Mouse (Mus musculus): ENCODE data around the gene Zfp820. TPM values are rescaled to one million over a fixed set of nuclear protein-coding genes. Genes with fewer than 3 reads are reported as not detected.
"Not testable (repeated sequence)": the region's sequence is repeated elsewhere in the genome, so short reads cannot be mapped to it uniquely, and the experiment has no call there.

Gene Zfp820
- polyA plus RNA-seq (2015; fragmentation: Nextera tagmentation; extraction: Ambion mirVana) = 1.6 and 1.7 TPM in 2 replicates

DNA sequence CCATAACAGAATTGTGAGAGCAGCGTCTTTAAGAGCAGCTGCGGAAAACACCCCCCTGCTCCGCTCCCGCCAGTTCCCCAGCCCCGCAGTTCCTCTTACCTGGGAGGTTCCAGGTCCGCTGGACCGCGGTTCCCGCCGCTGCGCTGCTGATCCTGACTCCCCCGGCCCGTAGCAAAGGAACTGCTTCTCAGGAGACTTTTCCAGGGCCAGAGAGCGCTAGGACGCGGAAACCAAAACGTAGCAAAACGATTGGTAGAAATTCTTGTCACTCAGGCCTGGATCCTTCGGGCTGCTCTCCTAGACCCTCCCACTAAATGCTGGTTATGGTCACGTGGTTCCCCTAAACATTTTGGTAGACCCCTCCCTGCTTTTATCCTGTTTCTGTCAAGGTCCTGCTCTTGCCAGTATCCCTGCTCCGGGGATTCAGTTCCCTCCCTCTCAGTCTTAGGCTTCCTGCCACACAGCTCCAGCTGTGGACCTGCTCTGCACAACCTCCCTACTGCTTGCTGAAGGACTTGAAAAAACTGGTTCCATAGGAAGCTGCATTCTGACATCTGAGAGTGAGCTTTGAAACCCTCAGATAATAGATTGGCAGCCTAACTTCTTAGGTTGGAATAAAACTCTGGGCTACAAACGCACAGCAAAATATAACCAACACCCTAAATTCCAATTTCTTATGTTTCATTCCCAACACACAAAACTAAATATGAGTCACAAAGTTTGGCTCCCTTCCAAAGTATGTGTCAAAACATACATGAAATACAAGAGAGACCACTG lies at the start of gene Zfp820:
TSS of gene Zfp820 (minus strand) at position 228 of the 777 bp plus-strand sequence.
- 4% methylated on average over 22 of the region's 22 CpGs for WGBS
- Histone ChIP-seq H3K4me1 (ENCODE audit: control insufficient read depth, insufficient read depth, low read length) (no peaks in the 10 kb centered on the region), H3K9ac (ENCODE audit: low read depth, low read length) (peak within 1 kb of the TSS; percentile 75), H3K27ac (ENCODE audit: low read length) (no peak within 1 kb of the TSS), H3K4me3 (ENCODE audit: low read depth, low read length) (peak within 1 kb of the TSS; percentile 62), H3K9me3 (replicated peaks; ENCODE audit: control insufficient read depth, low read length, poor library complexity, severe bottlenecking) (no peaks in the 10 kb centered on the region), H3K4me2 (ENCODE audit: low read length) (peak within 1 kb of the TSS; percentile 64), H3K27me3 (ENCODE audit: control insufficient read depth, insufficient read depth, low read depth, low read length) (no peaks in the 10 kb centered on the region), H3K36me3 (ENCODE audit: control insufficient read depth, insufficient read depth, low read length) (no peaks in the 10 kb centered on the region)
- peak; percentile 99 for ATAC-seq

DNA sequence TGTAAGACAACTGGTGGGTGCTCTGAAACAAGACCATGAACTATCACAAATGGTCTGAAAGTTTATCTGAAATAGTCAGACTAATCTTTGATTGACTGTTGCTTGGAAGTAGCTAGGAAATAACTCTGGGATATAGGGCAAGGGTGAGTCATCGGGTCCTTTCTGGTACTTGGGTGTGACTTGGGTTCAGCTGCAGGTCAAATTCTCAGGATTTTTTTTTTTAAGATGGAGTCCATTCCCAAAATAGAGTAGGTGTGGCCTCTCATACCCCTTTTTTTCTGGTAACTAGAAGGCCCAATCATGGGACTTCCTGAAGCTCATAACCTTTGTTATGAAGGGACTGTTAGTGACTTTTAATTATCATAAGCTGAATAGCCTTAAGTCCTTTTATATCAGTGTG lies 25.7 kb upstream of the Zfp820 start:
- 96% methylated on average over 1 of the region's 1 CpGs for WGBS
- no peaks in the 10 kb centered on the region for H3K36me3 ChIP-seq (ENCODE audit: control insufficient read depth, insufficient read depth, low read length)

DNA sequence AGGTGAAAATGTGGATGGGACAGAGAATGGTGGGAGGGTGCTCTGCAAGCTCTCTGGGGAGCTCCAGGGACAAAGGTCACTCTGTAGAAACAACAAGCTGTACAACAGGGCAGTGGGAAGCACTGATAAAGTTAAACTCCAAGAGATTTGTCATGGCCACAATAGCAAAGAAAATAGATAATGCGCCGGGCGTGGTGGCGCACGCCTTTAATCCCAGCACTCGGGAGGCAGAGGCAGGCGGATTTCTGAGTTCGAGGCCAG lies 680 bp upstream of the Zfp820 start:
- ATAC-seq; H3K27ac ChIP-seq (ENCODE audit: low read length); H3K36me3 ChIP-seq (ENCODE audit: control insufficient read depth, insufficient read depth, low read length); H3K9me3 ChIP-seq (replicated peaks; ENCODE audit: control insufficient read depth, low read length, poor library complexity, severe bottlenecking); H3K9ac ChIP-seq (ENCODE audit: low read depth, low read length); H3K4me2 ChIP-seq (ENCODE audit: low read length); H3K4me3 ChIP-seq (ENCODE audit: low read depth, low read length); H3K27me3 ChIP-seq (ENCODE audit: control insufficient read depth, insufficient read depth, low read depth, low read length); H3K4me1 ChIP-seq (ENCODE audit: control insufficient read depth, insufficient read depth, low read length): not testable (repeated sequence)
- over 99% methylated on average over 7 of the region's 8 CpGs for WGBS

More for the DNA sequence above, 25.7 kb upstream of the Zfp820 start:
- no peaks in the 10 kb centered on the region; the same call in 1 of the 2 replicates for H3K9me3 ChIP-seq (replicated peaks; ENCODE audit: control insufficient read depth, low read length, poor library complexity, severe bottlenecking)
- H3K4me1 ChIP-seq (ENCODE audit: control insufficient read depth, insufficient read depth, low read length) = no peaks in the 10 kb centered on the region
- no peak for ATAC-seq
- no peaks in the 10 kb centered on the region for H3K27me3 ChIP-seq (ENCODE audit: control insufficient read depth, insufficient read depth, low read depth, low read length)
- no peak overlapping the region for H3K4me3 ChIP-seq (ENCODE audit: low read depth, low read length)
- no peak overlapping the region for H3K4me2 ChIP-seq (ENCODE audit: low read length)
- no peak overlapping the region for H3K27ac ChIP-seq (ENCODE audit: low read length)
- H3K9ac ChIP-seq (ENCODE audit: low read depth, low read length) = no peak overlapping the region

DNA sequence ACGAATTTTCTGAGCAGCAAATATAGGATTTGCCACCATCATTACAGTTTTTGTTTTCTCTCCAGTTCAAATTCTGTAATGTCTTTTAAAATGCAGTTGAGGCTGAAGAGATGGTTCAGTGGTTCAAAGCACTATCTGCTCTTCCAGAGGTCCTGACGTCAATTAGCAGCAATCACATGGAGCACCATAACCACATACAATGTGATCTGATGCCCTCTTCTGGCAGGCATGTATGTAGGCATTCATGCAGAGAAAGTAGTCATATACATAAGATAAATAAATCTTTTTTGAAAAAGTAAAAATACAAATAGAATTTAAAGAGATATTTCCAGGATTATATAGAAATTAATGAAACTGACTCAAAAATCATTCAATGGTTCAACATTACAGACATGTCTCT lies 7.1 kb downstream of the Zfp820 start:
- no peak for ATAC-seq
- no peak overlapping the region for H3K9ac ChIP-seq (ENCODE audit: low read depth, low read length)
- no peak overlapping the region for H3K4me3 ChIP-seq (ENCODE audit: low read depth, low read length)
- H3K4me2 ChIP-seq (ENCODE audit: low read length) = no peak overlapping the region
- no peak overlapping the region for H3K27ac ChIP-seq (ENCODE audit: low read length)
- H3K4me1 ChIP-seq (ENCODE audit: control insufficient read depth, insufficient read depth, low read length) = no peaks in the 10 kb centered on the region
- H3K36me3 ChIP-seq (ENCODE audit: control insufficient read depth, insufficient read depth, low read length) = no peaks in the 10 kb centered on the region
- no peaks in the 10 kb centered on the region for H3K27me3 ChIP-seq (ENCODE audit: control insufficient read depth, insufficient read depth, low read depth, low read length)
- WGBS = 63% methylated on average over 2 of the region's 2 CpGs
- no peaks in the 10 kb centered on the region for H3K9me3 ChIP-seq (replicated peaks; ENCODE audit: control insufficient read depth, low read length, poor library complexity, severe bottlenecking)

DNA sequence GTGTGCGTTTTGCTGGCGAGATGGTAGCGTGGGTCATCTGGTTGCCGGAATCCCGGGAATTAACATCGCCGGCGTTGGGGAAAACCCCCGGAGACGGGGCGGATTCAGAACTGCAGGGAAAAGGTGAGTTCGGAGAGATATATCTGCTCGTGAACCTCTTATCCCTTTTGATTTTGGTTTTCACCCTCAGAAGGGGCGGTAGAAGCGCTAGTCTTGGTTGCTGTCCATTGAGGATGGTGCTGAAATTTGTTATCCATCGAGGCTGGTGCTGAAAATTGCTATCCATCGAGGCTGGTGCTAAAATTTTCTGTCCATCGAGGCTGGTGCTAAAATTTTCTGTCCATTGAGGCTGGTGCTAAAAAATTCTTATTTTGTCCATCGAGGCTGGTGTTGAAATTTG lies 44.2 kb downstream of the Zfp820 start:
- not testable (repeated sequence) for H3K4me1 ChIP-seq (ENCODE audit: control insufficient read depth, insufficient read depth, low read length); H3K27ac ChIP-seq (ENCODE audit: low read length); H3K36me3 ChIP-seq (ENCODE audit: control insufficient read depth, insufficient read depth, low read length); ATAC-seq; H3K4me2 ChIP-seq (ENCODE audit: low read length); H3K4me3 ChIP-seq (ENCODE audit: low read depth, low read length); H3K9ac ChIP-seq (ENCODE audit: low read depth, low read length); H3K9me3 ChIP-seq (replicated peaks; ENCODE audit: control insufficient read depth, low read length, poor library complexity, severe bottlenecking); H3K27me3 ChIP-seq (ENCODE audit: control insufficient read depth, insufficient read depth, low read depth, low read length)
- 52% methylated on average over 19 of the region's 19 CpGs for WGBS

DNA sequence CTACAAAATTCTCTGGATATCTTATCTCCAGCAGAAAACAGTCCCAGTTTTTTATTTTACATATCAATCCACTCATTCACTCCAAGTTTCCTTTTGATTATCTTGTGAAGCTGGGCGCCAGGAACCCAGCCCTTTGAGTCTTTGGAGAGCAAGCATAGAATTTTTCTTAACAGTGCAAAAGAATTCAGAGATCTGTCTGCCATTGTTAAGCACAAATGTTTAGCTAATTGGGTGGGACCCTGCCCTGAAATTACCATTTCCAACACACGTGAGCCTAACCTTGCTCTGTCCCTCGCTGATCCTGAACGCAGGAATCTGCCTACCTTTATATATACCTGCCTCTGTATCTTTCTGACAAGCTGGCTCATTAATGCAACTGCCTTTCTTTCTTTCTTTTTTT lies 53.3 kb downstream of the Zfp820 start:
- ATAC-seq = no peak
- H3K4me3 ChIP-seq (ENCODE audit: low read depth, low read length) = no peak overlapping the region

DNA sequence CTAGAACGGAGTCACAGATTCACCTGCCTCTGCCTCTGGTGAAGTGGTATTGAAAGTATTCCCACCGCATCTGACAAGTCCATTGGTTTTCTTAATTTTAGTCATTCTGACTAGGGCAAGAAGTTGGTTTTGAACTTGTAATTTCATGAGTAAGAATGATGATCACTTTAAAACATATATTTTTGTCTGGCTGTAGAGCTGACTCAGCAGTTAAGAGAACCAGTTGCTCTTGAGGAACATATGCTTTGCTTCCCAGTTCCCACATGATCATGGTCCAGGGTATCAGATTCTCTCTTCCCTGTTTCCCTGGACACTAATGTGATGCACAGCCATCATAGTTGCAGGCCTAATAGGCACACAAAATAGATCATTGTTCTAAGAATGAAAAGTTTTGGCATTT lies 75.2 kb downstream of the Zfp820 start:
- Histone ChIP-seq H3K36me3 (ENCODE audit: control insufficient read depth, insufficient read depth, low read length) (no peaks in the 10 kb centered on the region), H3K4me2 (ENCODE audit: low read length) (no peak overlapping the region), H3K4me3 (ENCODE audit: low read depth, low read length) (no peak overlapping the region), H3K9ac (ENCODE audit: low read depth, low read length) (no peak overlapping the region), H3K4me1 (ENCODE audit: control insufficient read depth, insufficient read depth, low read length) (no peaks in the 10 kb centered on the region), H3K27me3 (ENCODE audit: control insufficient read depth, insufficient read depth, low read depth, low read length) (no peaks in the 10 kb centered on the region), H3K9me3 (replicated peaks; ENCODE audit: control insufficient read depth, low read length, poor library complexity, severe bottlenecking) (no peaks in the 10 kb centered on the region), H3K27ac (ENCODE audit: low read length) (no peak overlapping the region)
- WGBS = 81% methylated on average over 2 of the region's 2 CpGs
- no peak for ATAC-seq

More for the DNA sequence above, 53.3 kb downstream of the Zfp820 start:
- Histone ChIP-seq H3K4me1 (ENCODE audit: control insufficient read depth, insufficient read depth, low read length) (no peaks in the 10 kb centered on the region), H3K9me3 (replicated peaks; ENCODE audit: control insufficient read depth, low read length, poor library complexity, severe bottlenecking) (peaks cover 2% of the 10 kb centered on the region; the same call in 1 of the 2 replicates), H3K4me2 (ENCODE audit: low read length) (no peak overlapping the region), H3K27ac (ENCODE audit: low read length) (no peak overlapping the region), H3K36me3 (ENCODE audit: control insufficient read depth, insufficient read depth, low read length) (no peaks in the 10 kb centered on the region), H3K9ac (ENCODE audit: low read depth, low read length) (no peak overlapping the region), H3K27me3 (ENCODE audit: control insufficient read depth, insufficient read depth, low read depth, low read length) (no peaks in the 10 kb centered on the region)
- WGBS = 86% methylated on average over 4 of the region's 4 CpGs

Other genes with a start within 250 kb of the Zfp820 start
- gene Zfp983, start 195.1 kb downstream of the Zfp820 start, polyA plus RNA-seq (2015; fragmentation: Nextera tagmentation; extraction: Ambion mirVana) = 13.0 and 14.6 TPM in 2 replicates
- gene Gm10226, start 153.9 kb downstream of the Zfp820 start, polyA plus RNA-seq (2015; fragmentation: Nextera tagmentation; extraction: Ambion mirVana) = 18.1 and 19.9 TPM in 2 replicates
- 10.7 and 12.3 TPM in 2 replicates for gene Zfp760, start 138.0 kb downstream of the Zfp820 start, polyA plus RNA-seq (2015; fragmentation: Nextera tagmentation; extraction: Ambion mirVana)
- gene Zfp229, start 115.0 kb downstream of the Zfp820 start, polyA plus RNA-seq (2015; fragmentation: Nextera tagmentation; extraction: Ambion mirVana) = 9.3 and 10.3 TPM in 2 replicates
- gene Zfp995, start 64.2 kb upstream of the Zfp820 start, polyA plus RNA-seq (2015; fragmentation: Nextera tagmentation; extraction: Ambion mirVana) = 9.4 and 9.6 TPM in 2 replicates
- gene Zfp942, start 116.7 kb upstream of the Zfp820 start, polyA plus RNA-seq (2015; fragmentation: Nextera tagmentation; extraction: Ambion mirVana) = 21.4 and 22.9 TPM in 2 replicates
- 19.5 and 20.0 TPM in 2 replicates for gene Zfp943, start 116.8 kb upstream of the Zfp820 start, polyA plus RNA-seq (2015; fragmentation: Nextera tagmentation; extraction: Ambion mirVana)

Data from midbrain, embryonic 16.5 days (tissue).